Mouse (Mus musculus): ENCODE results near the gene 4931406P16Rik. TPM values are rescaled to one million over a fixed set of nuclear protein-coding genes. Genes with fewer than 3 reads are reported as not detected.

The 4931406P16Rik gene
- polyA plus RNA-seq, 1 experiment, result 32.8 TPM

GRCm38 (mm10) chr7:34198346-34198745, 115.0 kb downstream of the 4931406P16Rik start:
- 54% methylated on average over 3 of the region's 3 CpGs for WGBS
- TF ChIP-seq POLR2A (IDR thresholded peaks at IDR 0.05; ENCODE audit: borderline replicate concordance, insufficient read depth, low read length) (no peak), CTCF (IDR thresholded peaks at IDR 0.05; ENCODE audit: borderline replicate concordance, insufficient read depth, low read depth, low read length) (peak; percentile 23; the same call in 1 of the 2 replicates)
- no peak for DNase-seq

GRCm38 (mm10) chr7:34196132-34197128, 116.9 kb downstream of the 4931406P16Rik start, which contains the start of gene Pdcd2l:
Pdcd2l (minus strand) TSS chr7:34196661.
- 2% methylated on average over 70 of the region's 70 CpGs for WGBS
- TF ChIP-seq CTCF (IDR thresholded peaks at IDR 0.05; ENCODE audit: borderline replicate concordance, insufficient read depth, low read depth, low read length) (no peak), POLR2A (IDR thresholded peaks at IDR 0.05; ENCODE audit: borderline replicate concordance, insufficient read depth, low read length) (peak; percentile 72; the same call in 1 of the 2 replicates)
- H3K27me3 ChIP-seq (ENCODE audit: control insufficient read depth, insufficient read depth, low read length), result no peaks in the 10 kb centered on the region
- no peak within 1 kb of the TSS for H3K27ac ChIP-seq (ENCODE audit: insufficient read depth, low read length)
- peak within 1 kb of the TSS; percentile 78 for H3K4me3 ChIP-seq (replicated peaks; ENCODE audit: insufficient read depth, low read depth, low read length)
- H3K4me1 ChIP-seq (ENCODE audit: control insufficient read depth, insufficient read depth, low read length), result peaks cover 3% of the 10 kb centered on the region; the same call in 1 of the 2 replicates
- DNase-seq, result peak; percentile 91 to 94

More at GRCm38 (mm10) chr7:34198346-34198745, 115.0 kb downstream of the 4931406P16Rik start:
- Histone ChIP-seq H3K27ac (ENCODE audit: insufficient read depth, low read length) (no peak overlapping the region), H3K27me3 (ENCODE audit: control insufficient read depth, insufficient read depth, low read length) (no peaks in the 10 kb centered on the region), H3K4me1 (ENCODE audit: control insufficient read depth, insufficient read depth, low read length) (peaks cover 3% of the 10 kb centered on the region; the same call in 1 of the 2 replicates), H3K4me3 (replicated peaks; ENCODE audit: insufficient read depth, low read depth, low read length) (no peak overlapping the region)

DNA sequence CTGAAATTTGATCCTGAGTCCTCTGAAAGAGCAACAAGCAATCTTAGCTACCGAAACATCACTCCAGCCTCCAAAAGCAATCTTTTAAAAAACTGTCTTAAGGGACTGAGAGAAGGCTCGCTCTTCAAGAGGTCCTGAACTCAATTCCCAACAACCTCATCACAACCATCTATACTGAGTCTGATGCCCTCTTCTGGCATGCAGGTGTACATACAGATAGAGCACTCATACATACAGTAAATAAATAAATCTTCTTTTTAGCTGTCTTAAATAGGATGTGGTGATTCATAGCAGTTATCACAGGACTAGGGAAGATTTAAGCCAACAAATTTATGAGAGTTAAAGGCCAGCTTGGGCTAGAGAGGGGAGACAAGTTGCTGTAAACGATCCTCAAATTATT, 117.7 kb downstream of the 4931406P16Rik start:
- no peak for DNase-seq
- peak overlapping the region; percentile 78 for H3K4me3 ChIP-seq (replicated peaks; ENCODE audit: insufficient read depth, low read depth, low read length)
- TF ChIP-seq POLR2A (IDR thresholded peaks at IDR 0.05; ENCODE audit: borderline replicate concordance, insufficient read depth, low read length) (no peak), CTCF (IDR thresholded peaks at IDR 0.05; ENCODE audit: borderline replicate concordance, insufficient read depth, low read depth, low read length) (no peak)
- 40% methylated on average over 3 of the region's 3 CpGs for WGBS
- H3K27me3 ChIP-seq (ENCODE audit: control insufficient read depth, insufficient read depth, low read length), result no peaks in the 10 kb centered on the region
- H3K27ac ChIP-seq (ENCODE audit: insufficient read depth, low read length), result no peak overlapping the region
- H3K4me1 ChIP-seq (ENCODE audit: control insufficient read depth, insufficient read depth, low read length), result peaks cover 3% of the 10 kb centered on the region; the same call in 1 of the 2 replicates

DNA sequence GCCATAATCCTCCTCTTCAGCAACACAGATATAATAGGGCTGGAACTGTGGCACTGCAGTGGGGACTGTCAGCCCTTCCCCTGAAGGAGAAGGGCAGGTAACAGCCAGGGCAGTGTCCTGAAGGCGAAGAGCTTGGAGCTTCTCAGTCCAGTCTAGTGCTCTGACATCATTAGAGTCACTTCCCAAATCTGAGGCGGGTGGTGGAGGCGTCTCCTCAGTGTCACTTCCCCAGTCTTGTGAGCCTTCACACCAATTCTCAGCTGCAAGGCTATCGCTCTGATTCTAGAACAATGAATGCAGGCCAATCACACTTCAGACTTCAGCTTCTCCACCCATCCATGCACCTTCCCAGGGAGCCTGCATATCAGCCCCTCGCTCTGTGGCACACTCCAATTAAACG, 120.5 kb downstream of the 4931406P16Rik start:
- WGBS, result 91% methylated on average over 6 of the region's 6 CpGs

DNA sequence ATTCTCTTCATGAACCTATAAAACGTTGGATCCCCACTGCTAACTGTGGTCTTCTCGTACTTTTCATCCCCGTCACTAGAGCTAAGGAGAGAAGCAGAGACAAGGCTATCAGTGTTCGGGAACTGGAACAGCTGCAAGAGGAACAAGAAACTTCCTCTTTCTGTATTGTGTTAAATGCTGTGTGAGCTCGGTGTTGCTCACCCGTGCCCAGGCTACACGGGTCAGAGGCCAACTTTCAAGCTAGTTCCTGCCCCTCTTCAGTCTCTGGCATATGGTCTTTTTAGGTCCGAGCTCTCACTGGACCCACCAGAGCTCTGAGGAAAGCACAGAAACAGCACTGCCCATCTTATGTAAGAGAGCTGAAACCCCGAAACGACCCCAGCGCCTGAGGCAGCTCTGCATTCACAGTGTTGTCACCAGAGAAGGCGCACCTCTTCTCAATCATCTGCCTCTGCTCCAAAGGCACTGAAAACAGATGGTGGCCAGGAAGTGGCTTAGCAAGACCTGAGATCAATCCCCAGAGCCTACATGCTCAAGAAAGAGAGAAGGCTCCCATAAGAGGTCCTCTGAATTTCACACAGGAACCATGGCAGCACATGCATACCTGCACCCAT, 123.9 kb downstream of the 4931406P16Rik start:
- no peak overlapping the region for H3K4me3 ChIP-seq (replicated peaks; ENCODE audit: insufficient read depth, low read depth, low read length)
- TF ChIP-seq POLR2A (IDR thresholded peaks at IDR 0.05; ENCODE audit: borderline replicate concordance, insufficient read depth, low read length), result no peak
- no peak for TF ChIP-seq CTCF (IDR thresholded peaks at IDR 0.05; ENCODE audit: borderline replicate concordance, insufficient read depth, low read depth, low read length)
- WGBS, result 90% methylated on average over 12 of the region's 12 CpGs

More for the DNA sequence above, 120.5 kb downstream of the 4931406P16Rik start:
- TF ChIP-seq CTCF (IDR thresholded peaks at IDR 0.05; ENCODE audit: borderline replicate concordance, insufficient read depth, low read depth, low read length) (no peak), POLR2A (IDR thresholded peaks at IDR 0.05; ENCODE audit: borderline replicate concordance, insufficient read depth, low read length) (no peak)
- H3K4me1 ChIP-seq (ENCODE audit: control insufficient read depth, insufficient read depth, low read length), result peaks cover 5% of the 10 kb centered on the region
- H3K27ac ChIP-seq (ENCODE audit: insufficient read depth, low read length), result no peak overlapping the region
- H3K4me3 ChIP-seq (replicated peaks; ENCODE audit: insufficient read depth, low read depth, low read length), result no peak overlapping the region
- DNase-seq, result no peak
- H3K27me3 ChIP-seq (ENCODE audit: control insufficient read depth, insufficient read depth, low read length), result no peaks in the 10 kb centered on the region

More for the DNA sequence above, 123.9 kb downstream of the 4931406P16Rik start:
- DNase-seq, result no peak
- Histone ChIP-seq H3K27ac (ENCODE audit: insufficient read depth, low read length) (0 out of 2 replicates have a peak overlapping the region, but pooled peaks have one; percentile 21), H3K4me1 (ENCODE audit: control insufficient read depth, insufficient read depth, low read length) (peaks cover 15% of the 10 kb centered on the region), H3K27me3 (ENCODE audit: control insufficient read depth, insufficient read depth, low read length) (no peaks in the 10 kb centered on the region)

Other genes with a start within 250 kb of the 4931406P16Rik start
- gene Scgb1b30, start 218.1 kb downstream of the 4931406P16Rik start, polyA plus RNA-seq (2012; rRNA removed), result not detected in 2 replicates
- gene Wtip, start 180.3 kb downstream of the 4931406P16Rik start, polyA plus RNA-seq (2012; rRNA removed), result 6.0 and 6.1 TPM in 2 replicates
- gene Uba2, start 144.0 kb downstream of the 4931406P16Rik start, polyA plus RNA-seq (2012; rRNA removed), result 106 and 110 TPM in 2 replicates
- gene Pdcd2l, start 116.9 kb downstream of the 4931406P16Rik start, polyA plus RNA-seq (2012; rRNA removed), result 40.0 and 41.8 TPM in 2 replicates
- 611 and 659 TPM in 2 replicates for gene Gpi1, start 83.2 kb downstream of the 4931406P16Rik start, polyA plus RNA-seq (2012; rRNA removed)
- gene Gm6096, start 62.5 kb downstream of the 4931406P16Rik start, polyA plus RNA-seq (2012; rRNA removed), result not detected in 2 replicates
- gene Lsm14a, start 79.8 kb upstream of the 4931406P16Rik start, polyA plus RNA-seq (2012; rRNA removed), result 66.5 and 76.7 TPM in 2 replicates